Mouse (Mus musculus): Measurements from ENCODE around the gene Elk4. TPM values are rescaled to one million over a fixed set of nuclear protein-coding genes. Genes with fewer than 3 reads are reported as not detected.

The Elk4 gene
- polyA plus RNA-seq (2015; fragmentation: Nextera tagmentation; extraction: Ambion mirVana) = 10.9 and 12.6 TPM in 2 replicates

DNA sequence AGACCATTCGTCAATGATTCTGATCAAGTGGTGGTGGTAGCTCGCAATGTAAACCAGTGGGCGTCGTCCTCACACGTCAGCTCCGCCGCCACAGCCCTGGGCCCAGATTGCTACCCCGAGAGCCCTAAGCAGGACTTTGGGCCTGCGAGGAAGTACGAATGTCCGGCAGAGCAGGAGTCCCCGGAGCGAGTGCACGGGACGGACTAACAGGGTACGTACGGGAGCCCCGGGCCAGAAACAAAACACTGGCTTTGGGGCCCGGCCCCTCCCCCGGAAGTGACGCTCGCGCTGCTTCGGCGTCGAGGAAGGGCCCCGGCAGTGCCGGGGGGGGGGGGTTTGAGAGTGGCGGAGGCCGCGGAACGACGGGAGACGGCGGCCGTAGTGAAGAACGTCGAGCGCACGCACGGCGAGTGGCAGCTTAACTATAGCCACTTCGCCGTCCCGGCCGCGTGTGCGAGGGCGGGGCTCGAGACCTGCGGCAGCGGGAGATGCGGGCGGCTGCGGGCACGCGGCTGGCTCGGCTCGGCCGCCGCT lies at the start of gene Elk4:
TSS of gene Elk4 (plus strand) at position 326 of the 534 bp plus-strand sequence.
- peak within 1 kb of the TSS; percentile 98 for H3K27ac ChIP-seq
- peak within 1 kb of the TSS; percentile 69 for H3K4me2 ChIP-seq (replicated peaks)
- peak within 1 kb of the TSS; percentile 94 for H3K9ac ChIP-seq (replicated peaks)
- WGBS = under 1% methylated on average over 54 of the region's 61 CpGs
- peak within 1 kb of the TSS; percentile 81 for H3K4me3 ChIP-seq (replicated peaks)
- no peaks in the 10 kb centered on the region for H3K27me3 ChIP-seq
- no peaks in the 10 kb centered on the region for H3K36me3 ChIP-seq
- H3K9me3 ChIP-seq = no peaks in the 10 kb centered on the region
- H3K4me1 ChIP-seq (replicated peaks) = peaks cover 26% of the 10 kb centered on the region
- peak; percentile 93 for ATAC-seq

- peaks cover 27% of the 10 kb centered on the region for H3K4me1 ChIP-seq (replicated peaks)
- no peak overlapping the region for H3K4me3 ChIP-seq (replicated peaks)
- H3K4me2 ChIP-seq (replicated peaks) = no peak overlapping the region
- H3K9ac ChIP-seq (replicated peaks) = no peak overlapping the region
- 62% methylated on average over 2 of the region's 2 CpGs for WGBS
- H3K27ac ChIP-seq = no peak overlapping the region
- H3K36me3 ChIP-seq = no peaks in the 10 kb centered on the region
- ATAC-seq = no peak
- H3K27me3 ChIP-seq = peaks cover 47% of the 10 kb centered on the region
- no peaks in the 10 kb centered on the region for H3K9me3 ChIP-seq
Measured at GRCm38 (mm10) chr1:131961004-131961403, 46.4 kb upstream of the Elk4 start.

DNA sequence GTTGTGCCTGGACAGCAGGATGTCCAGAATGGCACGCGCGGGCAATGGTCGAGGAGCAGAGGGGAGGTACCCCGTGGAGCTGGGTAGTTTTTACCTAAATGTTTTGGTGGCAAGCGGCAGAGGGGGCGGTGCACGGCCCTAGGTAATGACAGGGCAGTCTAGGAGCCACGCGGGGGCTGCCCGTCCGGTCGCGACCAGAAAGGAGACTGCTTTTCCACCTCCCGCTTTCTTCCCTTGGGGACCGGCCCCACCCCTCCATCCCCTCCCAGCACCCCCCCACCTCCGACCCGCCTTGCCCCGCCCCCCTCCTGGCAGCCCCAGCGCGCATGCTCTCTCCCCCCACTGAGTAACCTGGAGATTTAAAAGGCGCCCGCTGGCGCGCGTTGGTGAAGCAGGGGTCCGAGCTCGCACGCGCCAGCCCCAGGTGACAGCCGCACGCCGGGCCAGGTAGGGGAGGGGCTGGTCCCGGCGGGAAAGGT lies 44.8 kb upstream of the Elk4 start, which contains the start of gene Slc45a3:
TSS of gene Slc45a3 (plus strand) at position 362 of the 479 bp plus-strand sequence.
- no peak within 1 kb of the TSS; the same call in 1 of the 2 replicates for H3K27ac ChIP-seq
- WGBS = 1% methylated on average over 31 of the region's 35 CpGs
- peak; percentile 67 for ATAC-seq
- peaks cover 42% of the 10 kb centered on the region for H3K27me3 ChIP-seq
- H3K4me2 ChIP-seq (replicated peaks) = peak within 1 kb of the TSS; percentile 78
- H3K36me3 ChIP-seq = no peaks in the 10 kb centered on the region
- peak within 1 kb of the TSS; percentile 72 for H3K9ac ChIP-seq (replicated peaks)
- H3K4me1 ChIP-seq (replicated peaks) = peaks cover 43% of the 10 kb centered on the region
- H3K4me3 ChIP-seq (replicated peaks) = peak within 1 kb of the TSS; percentile 61
- no peaks in the 10 kb centered on the region for H3K9me3 ChIP-seq

DNA sequence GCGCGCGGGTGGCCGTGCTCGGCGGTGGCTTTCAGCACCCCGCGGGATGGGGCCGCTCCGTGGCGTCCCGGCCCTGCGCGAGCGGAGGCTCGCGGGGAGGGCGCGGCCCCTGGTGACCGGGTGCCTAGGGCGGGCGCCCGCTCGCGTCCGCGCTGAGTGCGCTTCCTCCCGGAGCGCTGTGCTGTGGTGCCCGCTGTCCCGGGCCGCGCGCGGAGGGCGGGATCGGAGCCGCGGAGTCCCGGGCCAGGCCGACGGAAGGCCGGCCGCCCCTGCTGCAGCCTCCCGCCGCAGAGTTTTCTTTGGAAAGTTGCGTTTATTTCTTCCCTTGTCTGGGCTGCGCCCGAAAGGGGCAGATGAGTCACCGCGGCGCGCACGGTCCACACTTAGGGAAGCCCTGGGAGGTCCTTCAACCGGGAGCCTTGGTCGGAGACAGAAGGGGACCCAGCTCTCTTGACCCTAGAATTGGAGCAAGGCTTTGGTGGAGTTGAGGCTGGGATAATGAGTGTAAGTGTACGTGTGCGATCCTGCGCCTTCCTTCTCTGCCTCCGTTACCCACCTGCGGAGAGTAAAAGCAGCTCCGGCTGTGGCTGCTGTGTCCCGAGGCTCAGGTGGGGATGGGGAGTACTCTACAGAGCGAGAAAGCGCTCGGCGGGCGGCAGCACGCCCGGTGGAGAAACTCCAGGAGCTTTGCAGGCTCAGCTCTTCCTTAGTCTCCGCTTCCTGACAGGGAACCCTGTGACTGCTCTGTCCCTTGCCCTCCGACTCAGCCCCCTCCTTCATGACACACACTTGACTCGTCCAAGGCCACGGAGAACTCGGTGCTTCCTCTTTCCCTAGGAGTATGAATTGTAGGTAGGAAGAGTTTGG lies 44.1 kb upstream of the Elk4 start:
- ATAC-seq = peak; percentile 75
- Histone ChIP-seq H3K4me1 (replicated peaks) (peaks cover 48% of the 10 kb centered on the region), H3K4me2 (replicated peaks) (peak overlapping the region; percentile 78), H3K27me3 (peaks cover 38% of the 10 kb centered on the region), H3K9me3 (no peaks in the 10 kb centered on the region), H3K36me3 (no peaks in the 10 kb centered on the region), H3K9ac (replicated peaks) (peak overlapping the region; percentile 72), H3K27ac (no peak overlapping the region; the same call in 1 of the 2 replicates), H3K4me3 (replicated peaks) (peak overlapping the region; percentile 61)
- under 1% methylated on average over 72 of the region's 76 CpGs for WGBS

- WGBS = 14% methylated on average over 5 of the region's 5 CpGs
- no peaks in the 10 kb centered on the region for H3K9me3 ChIP-seq
- no peaks in the 10 kb centered on the region for H3K36me3 ChIP-seq
- H3K9ac ChIP-seq (replicated peaks) = peak overlapping the region; percentile 72
- 0 out of 2 replicates have a peak overlapping the region, but pooled peaks have one; percentile 35 for H3K27ac ChIP-seq
- peaks cover 38% of the 10 kb centered on the region for H3K27me3 ChIP-seq
- H3K4me2 ChIP-seq (replicated peaks) = peak overlapping the region; percentile 78
- H3K4me3 ChIP-seq (replicated peaks) = peak overlapping the region; percentile 61
- peaks cover 56% of the 10 kb centered on the region for H3K4me1 ChIP-seq (replicated peaks)
- no peak for ATAC-seq
Measured at GRCm38 (mm10) chr1:131964100-131964499, 43.3 kb upstream of the Elk4 start.

GRCm38 (mm10) chr1:131964580-131964979 lies 42.8 kb upstream of the Elk4 start:
- peaks cover 38% of the 10 kb centered on the region for H3K27me3 ChIP-seq
- no peak for ATAC-seq
- H3K4me1 ChIP-seq (replicated peaks) = peaks cover 58% of the 10 kb centered on the region
- no peak overlapping the region for H3K9ac ChIP-seq (replicated peaks)
- WGBS = 58% methylated on average over 7 of the region's 7 CpGs
- no peak overlapping the region for H3K27ac ChIP-seq
- H3K36me3 ChIP-seq = no peaks in the 10 kb centered on the region
- no peaks in the 10 kb centered on the region for H3K9me3 ChIP-seq
- peak overlapping the region; percentile 61 for H3K4me3 ChIP-seq (replicated peaks)
- H3K4me2 ChIP-seq (replicated peaks) = peak overlapping the region; percentile 78

DNA sequence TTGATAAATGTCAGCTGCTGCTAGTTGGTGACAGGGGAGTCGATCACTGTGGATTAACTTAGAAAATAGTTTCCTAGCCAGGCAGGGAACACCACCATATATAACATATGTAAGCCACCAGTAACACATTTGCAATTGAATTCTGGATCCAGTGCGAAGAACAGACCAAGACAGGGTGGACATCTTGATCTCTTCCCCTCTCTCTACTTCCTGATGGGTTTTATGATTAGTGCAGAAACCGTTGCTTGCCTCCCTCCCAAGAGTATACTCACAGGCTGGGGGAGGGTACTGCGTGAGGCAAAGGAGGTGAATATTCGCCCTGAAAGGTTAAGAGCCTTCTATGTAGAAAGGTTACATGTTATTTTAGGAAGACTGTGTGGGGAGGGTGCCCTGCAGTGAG lies 41.6 kb upstream of the Elk4 start:
- Histone ChIP-seq H3K27me3 (peaks cover 27% of the 10 kb centered on the region), H3K9ac (replicated peaks) (peak overlapping the region; percentile 39; the same call in 1 of the 2 replicates), H3K4me2 (replicated peaks) (peak overlapping the region; percentile 45), H3K4me3 (replicated peaks) (peak overlapping the region; percentile 20), H3K9me3 (no peaks in the 10 kb centered on the region), H3K4me1 (replicated peaks) (peaks cover 70% of the 10 kb centered on the region), H3K36me3 (no peaks in the 10 kb centered on the region), H3K27ac (no peak overlapping the region)
- ATAC-seq = no peak
- 33% methylated on average over 5 of the region's 5 CpGs for WGBS

DNA sequence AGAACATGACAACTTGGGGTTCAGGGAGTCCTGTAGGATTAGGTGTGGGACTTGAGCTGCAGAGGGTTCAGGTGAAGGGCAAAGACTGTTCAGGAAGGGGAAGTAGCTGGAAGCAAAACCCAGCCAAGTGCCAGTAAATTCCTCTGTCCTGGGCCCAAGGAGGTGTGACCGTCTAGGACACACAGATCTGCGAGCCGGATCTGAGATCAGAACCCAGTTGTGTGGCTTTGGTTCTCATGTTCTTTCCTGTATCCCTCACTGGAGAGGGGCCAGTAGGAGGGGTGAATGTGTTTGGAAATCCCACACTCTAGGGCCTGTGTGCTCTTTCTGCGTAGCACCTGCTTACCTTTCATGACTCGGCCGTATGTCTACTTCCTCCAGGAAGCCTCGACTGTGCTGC lies 40.1 kb upstream of the Elk4 start:
- Histone ChIP-seq H3K4me1 (replicated peaks) (peaks cover 82% of the 10 kb centered on the region), H3K4me3 (replicated peaks) (no peak overlapping the region)

DNA sequence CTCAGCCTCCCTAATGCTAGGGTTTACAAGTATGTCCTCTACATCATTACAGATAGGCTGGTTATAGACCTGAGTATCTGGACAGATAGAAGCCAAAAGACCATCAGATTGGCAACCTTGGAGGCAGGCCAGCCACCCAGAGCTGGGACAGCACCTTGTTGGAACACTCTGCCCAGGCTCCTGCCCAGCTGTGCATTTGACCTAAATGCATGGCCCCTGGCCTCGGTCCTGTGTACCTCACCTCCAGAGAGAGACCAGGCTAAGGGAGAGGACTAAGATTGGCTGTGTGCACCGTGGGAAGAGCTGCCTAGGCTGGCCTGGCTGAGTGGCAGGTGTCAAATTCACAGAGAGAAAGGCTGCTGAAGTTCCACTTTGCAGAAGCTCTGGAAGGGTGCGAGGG lies 38.9 kb upstream of the Elk4 start:
- ATAC-seq = no peak
- no peak overlapping the region for H3K9ac ChIP-seq (replicated peaks)
- H3K36me3 ChIP-seq = no peaks in the 10 kb centered on the region
- peaks cover 17% of the 10 kb centered on the region for H3K27me3 ChIP-seq
- H3K4me3 ChIP-seq (replicated peaks) = no peak overlapping the region
- 0 out of 2 replicates have a peak overlapping the region, but pooled peaks have one; percentile 0 for H3K4me2 ChIP-seq (replicated peaks)
- H3K9me3 ChIP-seq = no peaks in the 10 kb centered on the region
- peak overlapping the region; percentile 11; the same call in 1 of the 2 replicates for H3K27ac ChIP-seq
- WGBS = 29% methylated on average over 3 of the region's 3 CpGs
- H3K4me1 ChIP-seq (replicated peaks) = peaks cover 89% of the 10 kb centered on the region

More for the DNA sequence above, 40.1 kb upstream of the Elk4 start:
- H3K36me3 ChIP-seq = no peaks in the 10 kb centered on the region
- no peak for ATAC-seq
- peak overlapping the region; percentile 45 for H3K4me2 ChIP-seq (replicated peaks)
- H3K9ac ChIP-seq (replicated peaks) = no peak overlapping the region
- peaks cover 17% of the 10 kb centered on the region for H3K27me3 ChIP-seq
- H3K27ac ChIP-seq = no peak overlapping the region
- H3K9me3 ChIP-seq = no peaks in the 10 kb centered on the region
- 75% methylated on average over 7 of the region's 7 CpGs for WGBS

DNA sequence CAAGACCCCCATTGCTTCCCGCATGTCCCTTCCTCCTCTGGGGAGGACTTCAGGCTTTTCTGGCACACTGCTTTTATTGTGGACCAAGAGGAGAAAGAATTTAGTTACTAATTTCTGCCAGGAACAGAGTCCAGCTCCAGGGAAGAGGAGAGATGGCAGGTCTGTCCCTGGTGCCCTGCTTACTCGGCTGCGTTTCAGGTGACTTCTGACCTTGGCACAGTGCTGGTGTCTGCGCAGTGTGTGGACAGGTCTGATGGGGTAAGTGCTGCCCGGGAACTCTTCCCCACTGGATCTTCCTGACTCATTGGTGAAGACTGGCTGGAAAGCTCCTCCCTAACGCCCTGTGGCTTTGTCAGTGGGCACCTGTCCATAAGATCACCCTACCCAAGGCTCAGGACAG lies 38.4 kb upstream of the Elk4 start:
- peaks cover 89% of the 10 kb centered on the region for H3K4me1 ChIP-seq (replicated peaks)
- H3K9ac ChIP-seq (replicated peaks) = no peak overlapping the region
- peak overlapping the region; percentile 11; the same call in 1 of the 2 replicates for H3K27ac ChIP-seq
- H3K4me2 ChIP-seq (replicated peaks) = no peak overlapping the region
- 64% methylated on average over 6 of the region's 6 CpGs for WGBS
- no peak overlapping the region for H3K4me3 ChIP-seq (replicated peaks)
- no peaks in the 10 kb centered on the region for H3K36me3 ChIP-seq
- H3K9me3 ChIP-seq = no peaks in the 10 kb centered on the region
- H3K27me3 ChIP-seq = peaks cover 13% of the 10 kb centered on the region
- no peak for ATAC-seq

DNA sequence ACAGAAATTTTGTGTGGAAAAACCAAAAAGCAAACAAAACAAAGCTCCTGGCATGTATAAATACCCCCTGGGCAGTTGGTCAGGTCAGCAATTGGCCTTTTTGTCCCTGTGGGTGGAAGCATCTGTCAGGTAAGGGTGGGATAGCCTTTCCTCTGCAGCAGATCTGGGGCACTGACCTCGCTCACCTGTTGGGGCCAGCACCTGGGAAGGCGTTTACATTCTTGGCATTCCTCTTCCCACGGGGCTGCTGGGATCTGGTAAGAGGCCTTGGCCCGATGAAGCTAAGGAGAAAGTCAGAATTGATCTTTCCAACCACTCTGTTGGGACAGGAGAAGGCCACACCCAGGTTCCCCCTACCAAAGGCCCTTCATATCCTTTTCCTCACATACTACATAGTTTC lies 37.6 kb upstream of the Elk4 start:
- Histone ChIP-seq H3K4me2 (replicated peaks) (no peak overlapping the region), H3K4me1 (replicated peaks) (peaks cover 89% of the 10 kb centered on the region), H3K27ac (peak overlapping the region; percentile 92), H3K36me3 (no peaks in the 10 kb centered on the region), H3K9ac (replicated peaks) (no peak overlapping the region), H3K27me3 (peaks cover 5% of the 10 kb centered on the region), H3K4me3 (replicated peaks) (no peak overlapping the region), H3K9me3 (no peaks in the 10 kb centered on the region)
- WGBS = 55% methylated on average over 4 of the region's 4 CpGs
- no peak for ATAC-seq

DNA sequence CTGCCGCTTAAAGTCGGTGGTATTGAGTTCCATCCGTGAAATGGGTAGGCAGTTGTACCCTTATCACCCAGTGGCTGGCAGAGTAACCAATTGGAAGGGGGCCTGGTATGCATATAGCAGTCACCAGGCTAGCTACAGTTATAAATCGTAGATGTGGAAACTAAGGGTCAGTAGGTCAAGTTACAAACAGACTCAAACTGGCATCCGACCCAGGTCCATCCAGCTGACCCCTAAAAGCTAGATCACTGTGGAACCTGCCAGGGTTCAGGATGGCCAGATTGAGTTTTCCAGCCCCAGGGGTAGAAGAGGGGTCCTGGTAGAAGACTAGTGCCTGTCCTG lies 37.1 kb upstream of the Elk4 start:
- Histone ChIP-seq H3K36me3 (no peaks in the 10 kb centered on the region), H3K9me3 (no peaks in the 10 kb centered on the region), H3K4me2 (replicated peaks) (peak overlapping the region; percentile 40), H3K4me3 (replicated peaks) (no peak overlapping the region), H3K27me3 (0 out of 2 replicates have a peak, but pooled peaks cover 2% of the 10 kb centered on the region), H3K27ac (peak overlapping the region; percentile 92), H3K9ac (replicated peaks) (no peak overlapping the region), H3K4me1 (replicated peaks) (peaks cover 94% of the 10 kb centered on the region)
- 33% methylated on average over 5 of the region's 5 CpGs for whole genome bisulfite sequencing
- no peak; the same call in 1 of the 2 replicates for ATAC-seq

All from midbrain, embryonic 13.5 days (tissue).